Mouse (Mus musculus): ENCODE measurements around the gene AW011738.

Gene AW011738

GRCm38 (mm10) chr4:156236651-156237447 is 33.7 kb downstream of the AW011738 start:
- DNase-seq (ENCODE audit: extremely low spot score, low read depth, low spot score) = no peak

DNA sequence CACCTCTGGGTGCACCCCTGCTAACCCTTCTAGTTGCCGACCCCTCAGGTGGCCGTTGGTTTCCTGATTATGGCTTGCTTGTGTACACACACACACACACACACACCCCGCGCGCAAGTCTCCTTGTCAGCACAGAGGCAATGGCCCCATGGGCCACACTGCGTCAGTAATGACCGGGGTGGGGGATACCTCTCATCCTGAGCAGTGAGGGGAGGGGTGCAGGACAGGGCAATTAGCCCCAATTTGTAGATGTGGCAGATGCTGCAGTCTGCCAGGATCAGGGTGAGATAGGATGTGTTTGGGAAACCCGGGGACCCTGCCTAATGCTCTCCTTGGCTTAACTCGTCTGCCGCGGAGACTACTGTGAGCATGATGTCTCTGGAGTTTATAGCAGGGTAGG is 46.5 kb downstream of the AW011738 start:
- no peak for DNase-seq (ENCODE audit: extremely low spot score, low read depth, low spot score)

GRCm38 (mm10) chr4:156251081-156251480 is 48.0 kb downstream of the AW011738 start:
- DNase-seq (ENCODE audit: extremely low spot score, low read depth, low spot score) = no peak

- no peak for DNase-seq (ENCODE audit: extremely low spot score, low read depth, low spot score)
These were observed 49.0 kb downstream of the AW011738 start for GRCm38 (mm10) chr4:156252140-156252539.

DNA sequence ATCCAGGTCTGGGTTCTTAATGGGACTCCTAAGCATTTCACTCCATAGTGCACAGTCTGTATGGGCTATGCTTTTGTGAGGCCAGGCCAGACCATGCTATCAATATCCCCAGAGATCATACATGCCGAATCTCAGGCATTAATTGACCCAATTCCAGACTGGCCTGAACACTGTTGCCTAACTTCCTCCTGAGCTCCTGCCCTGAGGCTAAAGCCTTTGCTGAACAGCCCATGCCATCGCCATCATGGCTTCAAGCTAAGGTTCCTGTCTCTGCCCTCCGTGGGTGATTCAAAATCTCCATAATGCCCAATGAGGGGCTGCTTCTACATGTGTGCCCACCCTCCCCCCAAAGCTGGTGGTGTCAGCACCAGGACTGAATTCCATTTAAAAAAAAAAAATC is 49.5 kb downstream of the AW011738 start:
- DNase-seq (ENCODE audit: extremely low spot score, low read depth, low spot score) = no peak

DNA sequence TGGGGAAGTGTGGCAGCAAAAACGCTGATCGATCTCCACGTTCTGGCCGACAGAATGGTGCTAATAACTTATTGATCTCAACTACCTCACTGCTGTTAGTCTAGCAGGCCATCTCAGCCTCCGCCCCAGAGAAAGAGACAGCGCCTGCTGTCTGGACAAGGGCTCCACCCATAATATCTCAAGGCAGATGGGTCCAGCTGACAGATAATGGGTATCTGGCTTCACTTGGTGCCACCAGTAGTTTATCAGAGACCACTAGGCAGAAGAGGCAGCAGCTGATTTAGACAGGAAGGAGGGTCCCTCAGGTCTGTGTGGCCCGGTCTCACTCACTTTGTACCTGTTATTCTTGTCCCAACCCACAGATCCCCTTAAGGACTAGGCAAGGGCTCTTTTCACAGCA is 49.9 kb downstream of the AW011738 start:
- DNase-seq (ENCODE audit: extremely low spot score, low read depth, low spot score) = no peak

GRCm38 (mm10) chr4:156254361-156255077 is 51.4 kb downstream of the AW011738 start:
- DNase-seq (ENCODE audit: extremely low spot score, low read depth, low spot score) = no peak

Measured in hindlimb bud, embryonic 11.5 days (tissue).